Mouse (Mus musculus) thymus, postnatal 10 days (tissue): Measurements from ENCODE around the gene Mrpl36.

Source experiments
- DNase-seq, 2 experiments: peaks; one replicate each; pipeline ENCODE4 v3.0.0; 2021; ENCODE audit warnings: low spot score in 2 of 2

The Mrpl36 gene

GRCm38 (mm10) chr13:73346743-73347142 is 18.4 kb downstream of the Mrpl36 start:
- no peak for DNase-seq

DNA sequence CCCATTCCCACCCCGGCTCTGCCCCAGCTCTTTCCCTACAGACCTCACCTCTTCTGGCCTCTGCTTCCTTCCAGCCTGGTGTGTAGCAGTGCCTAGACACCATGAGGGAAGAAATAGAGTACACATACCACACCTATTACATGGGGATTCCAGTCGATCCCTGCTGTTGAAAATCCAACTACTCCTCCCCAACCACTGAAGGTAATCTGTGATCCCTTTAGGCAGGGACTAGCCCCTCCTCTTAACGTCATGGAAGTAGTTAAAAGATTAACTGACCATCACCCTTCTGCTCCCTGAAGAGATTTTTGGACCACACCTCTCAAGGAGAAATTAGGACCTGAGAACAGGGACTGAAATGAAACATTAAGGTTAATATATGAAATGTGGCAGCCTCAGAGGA is 18.9 kb downstream of the Mrpl36 start:
- no peak for DNase-seq

- no peak for DNase-seq
These were observed 19.8 kb downstream of the Mrpl36 start for GRCm38 (mm10) chr13:73347922-73348650.

DNA sequence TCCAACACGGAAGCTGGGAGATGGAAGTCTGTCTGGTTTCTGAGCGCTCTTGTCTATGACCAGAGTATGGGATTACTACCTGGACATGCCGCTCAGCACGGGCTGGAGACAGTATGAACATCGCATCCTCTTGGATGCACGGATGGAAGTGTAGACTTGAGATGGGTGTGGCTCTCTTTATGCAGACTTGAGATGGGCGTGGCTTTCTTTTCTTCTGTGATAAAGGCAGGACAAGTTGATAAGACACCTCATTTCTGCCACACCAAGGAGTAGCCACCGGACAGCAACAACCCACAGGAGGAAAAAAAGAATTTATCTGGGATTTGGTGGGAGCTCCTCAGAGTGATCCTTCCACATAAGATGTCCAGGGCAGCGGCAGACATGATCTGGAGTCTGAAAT is 22.4 kb downstream of the Mrpl36 start:
- no peak for DNase-seq

DNA sequence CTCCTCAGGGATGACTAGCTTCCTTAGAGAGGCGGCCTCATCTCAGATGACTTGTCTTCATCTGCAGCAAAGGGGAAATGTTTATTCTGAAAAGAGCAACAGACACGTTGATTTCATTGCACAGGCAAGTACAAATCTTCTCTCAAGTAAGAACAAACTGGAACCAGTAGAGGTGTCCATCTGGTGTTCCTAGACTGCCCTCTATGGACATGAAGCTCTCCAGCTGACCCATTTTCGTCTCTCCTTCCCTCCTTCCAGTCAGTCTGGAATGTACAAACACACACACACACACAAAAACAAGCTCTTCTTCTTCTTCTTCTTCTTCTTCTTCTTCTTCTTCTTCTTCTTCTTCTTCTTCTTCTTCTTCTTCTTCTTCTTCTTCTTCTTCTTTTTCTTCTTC is 23.6 kb downstream of the Mrpl36 start:
- no peak for DNase-seq

DNA sequence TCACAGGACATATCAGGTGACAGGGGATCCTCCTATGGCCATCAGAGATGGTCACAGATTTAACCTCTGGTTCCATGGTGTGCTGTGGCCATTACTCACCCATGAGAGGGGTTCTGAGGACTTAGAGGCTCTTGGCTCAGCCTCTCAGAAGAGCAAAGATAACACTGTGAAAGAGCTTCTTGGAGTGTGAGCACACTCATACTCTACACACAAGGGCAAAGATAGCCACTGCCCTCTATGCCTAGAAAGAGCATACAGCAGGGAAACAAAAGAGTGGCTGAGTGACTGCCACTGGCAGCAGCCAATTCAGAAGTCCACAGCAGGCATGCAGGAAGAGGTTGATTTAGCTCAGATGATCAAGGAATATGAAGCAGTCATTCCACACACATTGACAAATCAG is 24.2 kb downstream of the Mrpl36 start:
- no peak for DNase-seq

DNA sequence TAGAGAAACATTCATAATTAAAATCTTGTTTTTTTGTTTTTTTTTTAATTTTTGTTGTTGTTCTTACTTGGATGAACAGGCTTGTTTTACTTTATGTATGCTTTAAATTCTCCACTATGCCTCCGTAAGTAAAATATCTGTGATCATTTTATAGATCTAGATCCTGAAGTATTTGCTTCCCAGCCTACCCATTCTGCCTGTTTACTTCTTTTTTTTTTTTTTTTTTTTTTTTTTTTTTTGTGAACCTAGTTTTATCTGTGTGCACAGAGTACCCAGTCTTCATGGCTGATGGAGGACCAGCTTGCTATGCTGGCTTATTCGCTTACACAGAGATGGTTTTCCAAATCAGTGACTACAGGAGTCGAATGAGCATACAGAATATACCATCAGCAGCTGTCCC is 28.8 kb downstream of the Mrpl36 start:
- DNase-seq, result no peak

DNA sequence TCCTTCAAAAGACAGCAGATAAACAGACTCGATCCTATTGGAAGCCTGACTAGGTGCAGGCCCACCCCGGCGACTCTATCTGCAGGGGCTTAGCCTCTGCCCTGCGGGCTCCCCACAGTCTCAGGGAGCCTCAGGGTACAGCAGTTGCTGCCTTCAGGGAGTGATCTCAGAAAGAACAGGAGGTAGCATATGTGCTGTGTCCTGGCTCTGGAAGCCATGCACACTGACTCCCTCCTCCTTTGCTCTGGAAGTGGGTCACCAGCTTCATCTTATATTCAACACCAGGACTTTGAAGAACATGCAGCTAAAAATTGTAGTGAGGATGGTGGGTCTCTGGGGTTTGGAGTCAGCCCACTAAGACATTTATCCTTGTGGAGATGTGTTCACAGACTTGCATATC is 45.1 kb downstream of the Mrpl36 start:
- DNase-seq, result no peak

DNA sequence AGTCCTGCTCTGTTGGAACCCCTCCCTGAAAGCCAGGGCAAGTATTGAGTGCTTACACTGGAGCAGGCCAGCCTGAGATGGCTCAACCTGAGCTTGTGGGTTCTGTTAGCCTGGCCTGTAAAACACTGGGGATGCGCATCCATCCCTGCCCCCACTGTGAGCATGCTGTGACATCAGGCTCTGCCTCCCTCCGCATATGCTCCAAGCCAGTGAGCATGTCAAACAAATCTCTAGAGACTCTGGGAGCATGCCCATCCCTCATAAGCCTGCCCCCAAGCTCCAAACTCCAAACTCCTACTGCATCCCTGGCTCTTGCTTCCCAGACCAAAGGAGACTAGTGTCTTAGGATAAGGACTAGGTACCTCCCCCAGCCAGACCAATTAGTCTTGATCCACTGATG is 46.3 kb downstream of the Mrpl36 start:
- DNase-seq, result no peak

- DNase-seq, result no peak
These were observed 49.3 kb downstream of the Mrpl36 start for GRCm38 (mm10) chr13:73377637-73378036.
